Mouse (Mus musculus) thymus, adult 2 months (tissue): ENCODE measurements at regions not wholly inside any gene's neighbourhood (a gene's known extent, or its start where the extent isn't known, plus 50 kb on each side); places are given as distances from the start of the nearest gene placed in this dataset.

Experiments
- DNase-seq: peaks from one replicate; pipeline ENCODE4 v3.0.0; 2021
- H3K27ac ChIP-seq: fragments of 200-500 bp; 2 replicates; pipeline ENCODE4 v1.5.1; 2012; ENCODE audit warnings: low read length, control low read depth; ENCODE audit not compliant: control insufficient read depth, insufficient read depth
- H3K27me3 ChIP-seq: fragments of 200-500 bp; 2 replicates; pipeline ENCODE4 v1.6.1; 2012; ENCODE audit warnings: mild to moderate bottlenecking, low read length, moderate library complexity, mixed read lengths; ENCODE audit not compliant: control insufficient read depth, insufficient read depth
- H3K36me3 ChIP-seq: fragments of 200-500 bp; 2 replicates; pipeline ENCODE4 v1.6.1; 2012; ENCODE audit warnings: mild to moderate bottlenecking, low read length, moderate library complexity; ENCODE audit not compliant: control insufficient read depth, insufficient read depth
- H3K4me1 ChIP-seq: fragments of 200-500 bp; replicated peaks from 2 replicates; pipeline ENCODE4 v1.6.1; 2012; ENCODE audit warnings: low read length; ENCODE audit not compliant: control insufficient read depth, insufficient read depth
- H3K4me3 ChIP-seq: fragments of 200-500 bp; 2 replicates; pipeline ENCODE4 v1.5.1; 2012; ENCODE audit warnings: mild to moderate bottlenecking, low read length, control low read depth, moderate library complexity; ENCODE audit not compliant: control insufficient read depth, insufficient read depth
- CTCF ChIP-seq: fragments of 200-500 bp; IDR thresholded peaks from 2 replicates; pipeline ENCODE4 v1.5.1; 2012; ENCODE audit warnings: mild to moderate bottlenecking, control low read depth, low read length, moderate library complexity, borderline replicate concordance; ENCODE audit not compliant: control insufficient read depth, poor library complexity, insufficient read depth; ENCODE audit errors: extremely low read depth
- POLR2A ChIP-seq: fragments of 200-500 bp; IDR thresholded peaks from 2 replicates; pipeline ENCODE4 v1.6.1; 2012; ENCODE audit warnings: mild to moderate bottlenecking, low read length, control low read depth, moderate library complexity; ENCODE audit not compliant: control insufficient read depth, poor library complexity, insufficient read depth; ENCODE audit errors: extremely low read depth
- WGBS: fragments of 180-500 bp; shearing (Covaris S2); methylation state at CpG from one replicate; pipeline ENCODE4 v1.1.7; 2018; 5-methylcytosine and 5-hydroxymethylcytosine counted together

DNA sequence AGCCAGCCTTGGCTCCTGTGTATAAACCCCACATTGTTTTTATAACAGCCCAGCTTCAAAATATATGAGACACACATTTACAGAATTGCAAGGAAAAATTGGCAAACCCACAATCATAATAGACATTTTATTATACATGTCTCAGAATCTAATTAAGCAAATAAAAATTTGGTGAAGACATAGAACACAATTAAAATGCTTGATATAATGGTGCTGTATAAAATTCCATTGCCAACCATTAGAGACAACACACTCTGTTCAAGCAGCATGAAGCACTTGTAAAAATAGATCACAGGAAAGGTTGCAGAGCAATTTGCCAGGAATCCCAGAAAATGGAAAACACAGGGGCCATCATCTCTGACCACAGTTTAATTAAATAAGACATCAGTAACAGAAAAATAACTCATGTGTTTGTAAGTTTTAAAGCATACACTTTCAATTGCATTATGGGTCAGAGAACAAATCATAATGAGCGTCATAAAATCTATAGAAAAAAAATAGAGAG lies 229.2 kb downstream of the Pdcd6ip start:
- DNase-seq = no peak
- Histone ChIP-seq H3K4me1 (no peaks in the 10 kb centered on the region), H3K4me3 (no peak overlapping the region), H3K27me3 (no peaks in the 10 kb centered on the region), H3K36me3 (no peaks in the 10 kb centered on the region), H3K27ac (no peak overlapping the region)
- 92% methylated on average over 1 of the region's 1 CpGs for WGBS
- no peak for TF ChIP-seq POLR2A
- no peak for TF ChIP-seq CTCF

DNA sequence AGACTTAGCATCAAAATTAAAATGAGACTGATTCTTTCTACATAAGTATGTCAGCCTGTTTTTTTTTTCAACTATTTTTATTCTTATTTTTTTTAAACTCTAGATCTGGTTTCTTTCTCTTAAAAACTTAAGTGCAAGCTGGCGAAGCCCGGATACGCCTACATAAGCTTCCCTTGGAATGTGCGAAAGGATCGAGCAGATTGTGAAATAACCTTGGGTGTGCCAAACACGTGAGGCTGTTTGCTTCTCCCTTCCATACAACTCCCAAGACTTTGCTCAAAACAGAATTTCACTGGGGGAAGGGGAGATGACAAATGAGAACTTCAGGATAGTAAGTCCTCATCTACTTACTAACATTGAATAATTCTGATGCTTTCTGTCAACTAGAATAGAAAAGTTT lies 236.3 kb downstream of the Pdcd6ip start:
- no peak overlapping the region for H3K4me3 ChIP-seq
- H3K27me3 ChIP-seq = no peaks in the 10 kb centered on the region
- WGBS = 92% methylated on average over 6 of the region's 6 CpGs
- TF ChIP-seq CTCF (no peak), POLR2A (no peak)
- no peaks in the 10 kb centered on the region for H3K36me3 ChIP-seq
- no peak for DNase-seq
- H3K27ac ChIP-seq = no peak overlapping the region
- no peaks in the 10 kb centered on the region for H3K4me1 ChIP-seq

DNA sequence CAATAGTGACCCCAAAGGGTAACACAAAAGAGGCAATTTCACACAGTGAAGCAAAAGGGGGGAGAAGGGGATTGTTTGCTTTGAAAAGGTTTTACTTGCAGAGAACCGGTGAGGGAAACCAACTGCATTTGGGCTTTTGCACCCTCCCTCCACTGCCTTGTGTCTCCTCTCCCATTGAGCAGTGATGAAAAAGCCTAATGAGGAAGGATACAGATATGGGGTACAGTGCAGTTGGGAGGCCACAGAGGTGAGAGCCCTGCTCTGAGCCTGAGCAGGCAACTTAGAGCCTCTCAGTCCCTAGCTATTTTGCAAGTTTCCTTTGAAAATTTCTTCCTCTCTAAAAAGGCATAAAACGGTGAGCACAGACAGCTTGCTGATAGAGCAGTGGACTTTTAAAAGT lies 245.2 kb downstream of the Pdcd6ip start:
- H3K27me3 ChIP-seq = no peaks in the 10 kb centered on the region
- no peak for DNase-seq
- 60% methylated on average over 2 of the region's 2 CpGs for WGBS
- TF ChIP-seq POLR2A (no peak), CTCF (no peak)
- H3K27ac ChIP-seq = no peak overlapping the region
- no peaks in the 10 kb centered on the region for H3K36me3 ChIP-seq
- H3K4me1 ChIP-seq = no peaks in the 10 kb centered on the region
- H3K4me3 ChIP-seq = no peak overlapping the region

DNA sequence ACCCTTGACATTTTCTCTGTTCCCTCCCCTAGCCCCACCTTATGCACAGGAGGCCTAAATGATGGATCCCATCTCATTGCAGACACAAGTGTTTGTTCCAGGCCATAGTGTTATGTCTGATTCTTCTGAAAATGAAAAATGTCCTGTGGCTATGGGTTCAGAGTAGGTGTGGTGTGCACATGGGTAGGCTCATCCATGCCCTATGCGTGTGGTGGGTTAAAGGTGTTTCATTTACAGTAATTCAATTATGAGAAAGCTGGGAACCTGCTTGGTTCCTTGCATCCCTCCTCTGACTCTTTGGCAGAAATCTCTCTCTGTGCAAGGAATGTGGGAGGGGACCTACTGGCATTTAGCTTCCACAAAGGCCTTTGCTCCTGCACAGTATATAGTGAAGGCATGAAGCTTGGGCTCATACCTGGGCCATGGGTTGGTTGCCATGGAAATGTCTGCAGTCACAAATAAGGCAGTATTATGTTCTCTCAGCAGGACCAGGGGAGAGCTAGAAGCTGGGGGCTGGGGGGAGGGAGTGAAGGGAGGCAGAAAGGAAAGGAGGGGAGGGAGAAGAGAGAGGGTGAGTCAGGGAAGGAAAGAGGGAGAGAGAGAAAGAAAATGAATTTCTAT lies 245.7 kb downstream of the Pdcd6ip start:
- Histone ChIP-seq H3K27ac (no peak overlapping the region), H3K36me3 (no peaks in the 10 kb centered on the region), H3K4me1 (no peaks in the 10 kb centered on the region), H3K27me3 (no peaks in the 10 kb centered on the region), H3K4me3 (no peak overlapping the region)
- TF ChIP-seq CTCF (no peak), POLR2A (no peak)
- no peak for DNase-seq
- 91% methylated on average over 1 of the region's 1 CpGs for WGBS

DNA sequence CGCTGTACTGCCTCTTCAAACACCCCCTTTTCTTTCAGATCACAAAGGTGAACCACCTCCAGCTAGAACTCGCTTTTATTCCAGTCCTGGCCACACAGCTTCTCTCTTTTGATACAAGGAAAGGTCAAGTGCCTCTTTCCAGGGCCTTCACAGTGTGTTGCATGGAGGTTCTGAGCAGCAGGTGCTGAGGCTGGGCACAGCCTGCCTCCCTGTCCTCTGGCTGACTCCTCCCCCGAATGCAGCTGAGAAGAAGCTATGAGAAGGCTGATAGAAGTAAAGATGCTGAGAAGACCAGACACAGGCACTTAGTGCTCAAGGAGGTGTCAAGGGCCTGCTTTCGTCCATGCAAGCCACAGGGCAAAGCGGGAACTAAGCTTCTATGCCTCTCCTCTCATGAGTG lies 248.2 kb downstream of the Pdcd6ip start:
- Histone ChIP-seq H3K4me3 (no peak overlapping the region), H3K36me3 (no peaks in the 10 kb centered on the region), H3K27ac (no peak overlapping the region), H3K4me1 (no peaks in the 10 kb centered on the region), H3K27me3 (no peaks in the 10 kb centered on the region)
- no peak for DNase-seq
- WGBS = 89% methylated on average over 5 of the region's 5 CpGs
- no peak for TF ChIP-seq POLR2A
- no peak for TF ChIP-seq CTCF

DNA sequence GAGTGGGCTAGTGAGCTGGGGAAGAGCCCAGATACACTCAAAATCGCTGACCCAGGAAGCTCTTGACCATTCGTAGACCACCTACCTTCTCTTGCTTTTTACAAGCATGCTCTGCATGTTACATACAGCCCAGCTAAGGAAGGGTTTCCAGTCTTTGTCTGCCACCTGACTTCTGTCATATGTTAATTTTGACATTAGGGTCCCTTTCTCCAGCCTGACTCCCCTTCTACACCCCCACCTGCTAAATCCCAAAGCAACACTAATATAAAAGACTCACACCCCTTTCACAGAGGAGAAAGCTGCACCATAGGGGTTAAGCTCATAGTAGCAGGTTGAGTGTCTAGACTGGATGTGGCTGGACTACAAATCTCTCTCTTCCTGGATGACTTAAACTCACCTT lies 248.8 kb downstream of the Pdcd6ip start:
- Histone ChIP-seq H3K36me3 (no peaks in the 10 kb centered on the region), H3K27ac (no peak overlapping the region), H3K27me3 (no peaks in the 10 kb centered on the region), H3K4me3 (no peak overlapping the region), H3K4me1 (no peaks in the 10 kb centered on the region)
- WGBS = 64% methylated on average over 2 of the region's 2 CpGs
- TF ChIP-seq CTCF = no peak
- TF ChIP-seq POLR2A = no peak
- DNase-seq = no peak

DNA sequence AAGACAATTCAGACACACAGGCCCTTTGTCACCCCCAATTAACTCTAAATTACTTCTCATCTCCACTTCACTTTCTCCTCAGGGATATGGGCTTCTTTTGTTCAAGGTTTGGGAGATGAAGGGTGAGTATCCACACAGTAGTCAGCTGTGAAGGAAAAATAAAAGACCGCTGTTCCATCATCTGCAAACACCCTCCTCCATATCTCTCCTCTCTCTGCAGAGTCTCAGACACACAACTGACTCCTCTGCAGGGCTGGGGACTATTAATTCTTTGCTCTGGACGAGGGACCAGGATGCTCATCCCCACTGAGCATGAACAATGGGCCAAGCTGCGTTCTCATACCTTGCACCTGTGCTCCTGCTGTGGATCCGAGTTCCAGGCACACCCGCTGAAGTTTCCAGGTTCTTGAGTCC lies 249.3 kb downstream of the Pdcd6ip start:
- Histone ChIP-seq H3K27me3 (no peaks in the 10 kb centered on the region), H3K4me1 (no peaks in the 10 kb centered on the region), H3K4me3 (no peak overlapping the region), H3K36me3 (no peaks in the 10 kb centered on the region), H3K27ac (0 out of 2 replicates have a peak overlapping the region, but pooled peaks have one; percentile 18)
- TF ChIP-seq POLR2A (no peak), CTCF (no peak)
- WGBS = 47% methylated on average over 5 of the region's 5 CpGs
- no peak for DNase-seq
